Mouse (Mus musculus) hindbrain, embryonic 11.5 days (tissue): Measurements from ENCODE around the gene Gimap4. TPM values are rescaled to one million over a fixed set of nuclear protein-coding genes. Genes with fewer than 3 reads are reported as not detected.

ENCODE experiments used
- ATAC-seq: fragments of 200-750 bp; cut with Nextera tagmentation; 2 replicates; pipeline ENCODE4 v1.8.0; 2017; ENCODE audit warnings: mild to moderate bottlenecking, moderate TSS enrichment, moderate library complexity; ENCODE audit not compliant: low FRiP score
- DNase-seq: peaks from one replicate; pipeline ENCODE4 v3.0.0-alpha.2; 2015; ENCODE audit warnings: low spot score
- H3K27ac ChIP-seq: fragments of 300-500 bp; sonication (generic); 2 replicates; pipeline ENCODE4 v1.5.1; 2014; ENCODE audit warnings: mild to moderate bottlenecking, low read depth, low read length
- H3K27me3 ChIP-seq: fragments of 300-500 bp; sonication (generic); 2 replicates; pipeline ENCODE4 v1.6.1; 2014; ENCODE audit warnings: mild to moderate bottlenecking, low read length, moderate library complexity, mixed read lengths; ENCODE audit not compliant: control insufficient read depth, insufficient read depth
- H3K36me3 ChIP-seq: fragments of 300-500 bp; sonication (generic); 2 replicates; pipeline ENCODE4 v1.6.1; 2014; ENCODE audit warnings: mild to moderate bottlenecking, low read length, moderate library complexity, mixed read lengths; ENCODE audit not compliant: control insufficient read depth, insufficient read depth
- H3K4me1 ChIP-seq: fragments of 300-500 bp; sonication (generic); replicated peaks from 2 replicates; pipeline ENCODE4 v1.6.1; 2014; ENCODE audit warnings: low read length, mixed read lengths; ENCODE audit not compliant: control insufficient read depth, insufficient read depth
- H3K4me2 ChIP-seq: fragments of 300-500 bp; sonication (generic); replicated peaks from 2 replicates; pipeline ENCODE4 v1.6.1; 2014; ENCODE audit warnings: mild to moderate bottlenecking, low read depth, low read length
- H3K4me3 ChIP-seq: fragments of 300-500 bp; sonication (generic); 2 replicates; pipeline ENCODE4 v1.5.1; 2014; ENCODE audit warnings: low read depth, low read length
- H3K9ac ChIP-seq: fragments of 300-500 bp; sonication (generic); 2 replicates; pipeline ENCODE4 v1.6.1; 2014; ENCODE audit warnings: low read depth, low read length
- H3K9me3 ChIP-seq: fragments of 300-500 bp; sonication (generic); 2 replicates; pipeline ENCODE4 v1.6.1; 2016; ENCODE audit warnings: low read length; ENCODE audit not compliant: control insufficient read depth
- WGBS: fragments of 180-500 bp; shearing (Covaris S2); extraction: QIAGEN DNeasy Blood & Tissue Kit; methylation state at CpG from one replicate; pipeline ENCODE4 v1.1.7; 2014; 5-methylcytosine and 5-hydroxymethylcytosine counted together
- polyA plus RNA-seq: library from polyadenylated mRNA; unstranded; fragments of >200 nt; fragmentation: Nextera tagmentation; extraction: Ambion mirVana; gene quantifications from 2 replicates; pipeline ENCODE4 v1.2.1, GENCODE M21; 2014

The Gimap4 gene
- polyA plus RNA-seq, 1 experiment from 2014 or later, result 3.3 TPM

DNA sequence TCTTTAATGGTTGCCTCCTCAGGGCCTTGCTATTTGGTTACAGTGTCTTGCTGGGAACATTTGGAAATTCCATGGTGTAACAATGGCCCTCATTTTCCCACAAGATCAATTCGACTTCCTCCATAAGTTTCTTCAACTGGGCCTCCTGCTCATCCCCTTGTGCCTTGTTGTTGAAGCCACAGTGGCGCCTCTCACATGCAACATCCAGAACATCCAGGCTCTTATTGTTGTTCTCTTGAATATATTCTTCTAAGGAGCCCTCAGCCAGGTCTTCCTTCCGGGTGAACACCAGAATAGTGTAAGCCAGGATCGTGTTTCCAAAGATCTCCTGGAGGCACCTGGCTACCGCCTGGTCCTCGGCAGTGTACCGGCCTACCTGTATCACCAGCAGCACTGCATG lies 17.8 kb downstream of the Gimap4 start:
- DNase-seq (no peak), ATAC-seq (no peak)
- 89% methylated on average over 7 of the region's 7 CpGs for WGBS
- Histone ChIP-seq H3K9me3 (no peaks in the 10 kb centered on the region), H3K27ac (no peak overlapping the region), H3K4me1 (no peaks in the 10 kb centered on the region), H3K36me3 (no peaks in the 10 kb centered on the region), H3K4me2 (no peak overlapping the region), H3K27me3 (no peaks in the 10 kb centered on the region), H3K9ac (no peak overlapping the region), H3K4me3 (no peak overlapping the region)

DNA sequence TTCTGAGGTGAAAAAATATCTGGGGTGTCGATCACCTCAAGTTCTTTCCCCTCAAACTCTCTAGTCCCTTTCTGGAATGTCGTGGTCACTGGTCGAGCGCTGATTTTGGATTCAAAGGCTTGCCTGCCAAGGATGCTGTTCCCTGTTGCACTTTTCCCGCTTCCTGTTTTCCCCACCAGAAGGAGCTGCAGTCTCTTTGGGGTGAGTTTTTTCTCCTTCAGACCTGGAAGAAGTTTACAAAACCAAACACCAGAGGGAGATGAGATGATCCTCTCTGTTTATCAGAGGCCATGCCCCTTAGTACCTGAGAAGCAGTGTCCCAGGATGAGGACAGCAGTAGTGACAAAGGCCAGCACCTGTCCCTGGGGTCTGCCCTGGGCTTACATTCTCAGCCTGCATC lies 18.3 kb downstream of the Gimap4 start:
- no peak overlapping the region for H3K27ac ChIP-seq
- no peak overlapping the region for H3K4me2 ChIP-seq
- ATAC-seq (no peak), DNase-seq (no peak)
- no peak overlapping the region for H3K9ac ChIP-seq
- H3K4me1 ChIP-seq, result no peaks in the 10 kb centered on the region
- no peaks in the 10 kb centered on the region for H3K9me3 ChIP-seq
- H3K4me3 ChIP-seq, result no peak overlapping the region
- H3K27me3 ChIP-seq, result no peaks in the 10 kb centered on the region
- H3K36me3 ChIP-seq, result no peaks in the 10 kb centered on the region
- 66% methylated on average over 5 of the region's 5 CpGs for WGBS

DNA sequence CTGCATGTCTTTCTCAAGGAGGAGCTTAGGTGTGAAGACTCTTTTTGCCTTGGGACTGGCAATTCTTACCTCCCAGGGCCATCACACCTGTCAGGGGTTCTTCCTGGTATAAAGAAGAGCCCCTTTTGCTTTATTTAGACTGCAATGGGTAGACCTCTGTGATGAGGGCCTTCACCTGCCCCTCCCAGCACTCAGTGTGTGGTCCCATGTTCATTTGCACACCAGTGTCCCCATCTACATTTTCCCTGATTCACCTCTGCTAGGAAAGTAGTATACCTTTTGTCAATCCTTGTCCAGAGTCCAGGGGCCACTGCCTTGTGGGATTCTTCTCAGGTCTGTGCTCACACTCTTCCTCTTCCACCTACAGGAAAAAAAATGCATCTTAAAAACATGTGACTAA lies 19.8 kb downstream of the Gimap4 start:
- Histone ChIP-seq H3K9me3 (no peaks in the 10 kb centered on the region), H3K4me1 (no peaks in the 10 kb centered on the region), H3K4me3 (no peak overlapping the region), H3K36me3 (no peaks in the 10 kb centered on the region), H3K27ac (no peak overlapping the region), H3K9ac (no peak overlapping the region), H3K4me2 (no peak overlapping the region), H3K27me3 (no peaks in the 10 kb centered on the region)
- DNase-seq (no peak), ATAC-seq (no peak)

DNA sequence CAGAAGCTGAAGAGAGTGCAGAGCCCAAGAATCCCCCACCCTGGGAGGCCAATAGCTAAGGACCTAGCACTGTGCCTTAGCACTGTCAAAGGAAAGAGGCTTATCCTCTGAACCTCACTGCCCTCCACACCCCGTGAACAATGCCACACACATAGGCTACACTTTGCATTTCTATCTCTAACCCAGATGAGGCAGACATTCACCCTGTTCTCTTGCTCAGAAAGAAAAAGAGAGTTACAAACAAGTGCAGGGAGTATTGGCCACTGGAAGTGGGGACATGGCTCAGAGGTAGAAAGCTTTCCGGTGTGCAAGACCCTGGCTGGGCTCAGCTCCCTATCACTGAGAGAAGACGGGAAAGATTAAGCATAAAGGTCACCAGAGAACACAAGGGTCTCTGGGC lies 21.8 kb downstream of the Gimap4 start:
- no peak for ATAC-seq
- H3K27ac ChIP-seq, result no peak overlapping the region
- 58% methylated on average over 3 of the region's 3 CpGs for WGBS
- H3K27me3 ChIP-seq, result no peaks in the 10 kb centered on the region
- no peak for DNase-seq
- H3K4me1 ChIP-seq, result no peaks in the 10 kb centered on the region
- H3K4me2 ChIP-seq, result no peak overlapping the region
- H3K9ac ChIP-seq, result no peak overlapping the region
- no peaks in the 10 kb centered on the region for H3K9me3 ChIP-seq
- H3K4me3 ChIP-seq, result no peak overlapping the region
- no peaks in the 10 kb centered on the region for H3K36me3 ChIP-seq

DNA sequence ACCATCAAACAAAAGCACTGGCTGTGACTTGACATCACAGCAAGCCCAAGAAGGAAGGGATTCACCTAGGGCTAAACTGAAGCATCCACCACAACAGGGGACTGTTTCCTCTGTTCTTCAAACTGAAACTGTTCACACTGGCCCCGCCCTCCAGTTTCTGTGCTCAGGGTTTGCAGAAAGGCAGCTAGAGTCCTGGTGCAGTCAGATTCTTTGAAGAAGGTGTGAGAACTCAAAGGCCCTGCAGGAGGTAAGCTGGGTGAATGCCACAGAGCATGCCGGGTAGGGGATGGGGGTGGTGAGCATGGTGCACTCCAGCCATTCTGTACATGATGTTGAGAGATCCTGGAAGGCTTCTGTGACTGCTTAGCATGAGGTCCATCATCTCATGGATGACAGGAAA lies 34.1 kb downstream of the Gimap4 start, which contains the start of the genes Gm28053 and Gimap7:
Gene Gm28053 (plus strand): TSS at position 153 of the 400 bp plus-strand sequence.
Gene Gimap7 (plus strand): TSS at position 167 of the 400 bp plus-strand sequence.
- Histone ChIP-seq H3K27ac (no peak within 1 kb of the TSS), H3K9ac (no peak within 1 kb of the TSS), H3K36me3 (no peaks in the 10 kb centered on the region), H3K4me1 (no peaks in the 10 kb centered on the region), H3K4me2 (no peak within 1 kb of the TSS), H3K4me3 (no peak within 1 kb of the TSS), H3K27me3 (no peaks in the 10 kb centered on the region), H3K9me3 (no peaks in the 10 kb centered on the region)
- WGBS, result 63% methylated on average over 2 of the region's 2 CpGs
- DNase-seq (no peak), ATAC-seq (no peak)

DNA sequence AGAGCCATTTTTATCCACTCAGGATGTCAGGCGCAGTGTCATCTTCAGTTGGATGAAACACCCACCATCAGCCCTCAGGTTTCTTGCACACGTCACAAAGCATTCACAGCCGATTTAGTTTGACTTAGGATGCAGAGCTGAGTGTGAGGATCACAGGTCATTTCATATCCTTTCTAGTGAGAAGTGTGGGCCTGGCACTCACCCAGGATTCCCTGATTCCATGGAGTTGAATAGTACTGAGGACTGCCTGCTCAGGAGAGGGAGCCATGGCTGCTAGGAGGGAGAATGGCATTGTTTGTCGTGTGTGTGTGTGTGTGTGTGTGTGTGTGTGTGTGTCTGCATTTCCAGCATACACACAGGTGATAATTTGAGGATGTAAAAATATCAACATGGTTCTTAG lies 36.0 kb downstream of the Gimap4 start:
- no peak overlapping the region for H3K4me2 ChIP-seq
- H3K36me3 ChIP-seq, result no peaks in the 10 kb centered on the region
- no peaks in the 10 kb centered on the region for H3K9me3 ChIP-seq
- DNase-seq, result no peak
- no peak overlapping the region for H3K4me3 ChIP-seq
- H3K4me1 ChIP-seq, result no peaks in the 10 kb centered on the region
- no peak overlapping the region for H3K27ac ChIP-seq
- H3K27me3 ChIP-seq, result no peaks in the 10 kb centered on the region
- no peak overlapping the region for H3K9ac ChIP-seq
- ATAC-seq, result no peak
- WGBS, result 94% methylated on average over 4 of the region's 4 CpGs

DNA sequence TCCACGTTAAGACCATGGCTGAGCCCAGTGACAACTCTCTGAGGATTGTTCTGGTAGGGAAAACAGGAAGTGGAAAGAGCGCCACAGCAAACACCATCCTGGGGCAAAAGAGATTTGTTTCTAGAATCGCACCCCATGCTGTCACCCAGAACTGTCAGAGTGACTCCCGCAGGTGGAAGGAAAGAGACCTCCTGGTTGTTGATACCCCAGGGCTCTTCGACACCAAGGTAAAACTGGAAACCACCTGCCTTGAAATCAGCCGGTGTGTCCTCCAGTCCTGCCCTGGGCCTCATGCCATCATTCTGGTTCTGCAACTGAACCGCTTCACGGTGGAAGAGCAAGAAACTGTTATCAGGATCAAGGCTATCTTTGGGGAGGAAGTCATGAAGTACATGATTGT lies 39.1 kb downstream of the Gimap4 start:
- 89% methylated on average over 8 of the region's 8 CpGs for WGBS
- no peaks in the 10 kb centered on the region for H3K36me3 ChIP-seq
- ATAC-seq, result no peak

DNA sequence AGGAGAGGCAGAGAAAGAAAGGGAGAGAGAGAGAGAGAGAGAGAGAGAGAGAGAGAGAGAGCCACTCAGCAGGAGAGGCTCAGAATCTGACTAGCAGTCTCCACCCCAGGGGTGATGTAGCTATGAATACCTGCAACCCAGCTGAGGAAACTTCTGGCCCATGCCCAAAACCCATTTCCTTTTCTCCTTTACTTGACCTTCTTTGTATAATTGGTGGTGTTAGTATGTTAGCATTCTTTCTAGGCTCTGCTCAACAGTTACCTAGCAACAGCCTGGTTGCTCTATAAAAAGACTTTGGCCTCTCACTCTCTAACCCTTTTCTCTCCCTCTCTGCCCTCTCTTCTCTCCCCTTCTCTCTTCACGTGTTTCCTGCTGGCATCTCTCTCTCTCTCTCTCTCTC lies 41.1 kb downstream of the Gimap4 start:
- no peaks in the 10 kb centered on the region for H3K27me3 ChIP-seq
- H3K4me1 ChIP-seq, result no peaks in the 10 kb centered on the region
- H3K9ac ChIP-seq, result no peak overlapping the region
- no peaks in the 10 kb centered on the region for H3K36me3 ChIP-seq
- no peak overlapping the region for H3K4me2 ChIP-seq
- no peak overlapping the region for H3K4me3 ChIP-seq
- H3K9me3 ChIP-seq, result no peaks in the 10 kb centered on the region
- 14% methylated on average over 1 of the region's 1 CpGs for WGBS
- H3K27ac ChIP-seq, result no peak overlapping the region
- ATAC-seq (no peak), DNase-seq (no peak)

More for the DNA sequence above, 39.1 kb downstream of the Gimap4 start:
- no peak overlapping the region for H3K9ac ChIP-seq
- no peak overlapping the region for H3K27ac ChIP-seq
- no peak overlapping the region for H3K4me2 ChIP-seq
- no peak overlapping the region for H3K4me3 ChIP-seq
- no peak for DNase-seq
- H3K9me3 ChIP-seq, result no peaks in the 10 kb centered on the region
- no peaks in the 10 kb centered on the region for H3K27me3 ChIP-seq
- H3K4me1 ChIP-seq, result no peaks in the 10 kb centered on the region

DNA sequence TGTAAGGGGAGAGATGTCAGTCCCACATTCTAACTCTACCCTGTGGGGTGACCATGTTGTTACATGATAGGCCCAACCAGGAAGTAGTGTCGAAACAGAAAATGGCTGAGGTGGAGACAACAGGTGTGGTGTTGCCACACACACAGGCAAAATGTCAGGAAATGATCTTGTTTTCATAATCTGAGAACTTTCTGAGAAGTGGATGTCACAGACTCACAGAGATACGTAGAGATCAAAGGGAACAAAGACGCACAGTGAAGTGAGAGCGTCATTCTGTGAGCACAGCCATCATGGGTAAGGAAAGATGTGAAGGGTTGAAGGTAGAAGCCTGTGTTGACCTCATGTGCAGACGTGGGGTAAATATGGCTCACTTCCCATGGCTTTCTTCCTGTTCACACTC lies 43.4 kb downstream of the Gimap4 start:
- Histone ChIP-seq H3K4me2 (no peak overlapping the region), H3K4me3 (no peak overlapping the region), H3K9me3 (no peaks in the 10 kb centered on the region), H3K4me1 (no peaks in the 10 kb centered on the region), H3K27ac (no peak overlapping the region), H3K27me3 (no peaks in the 10 kb centered on the region), H3K36me3 (no peaks in the 10 kb centered on the region), H3K9ac (no peak overlapping the region)
- ATAC-seq, result no peak
- no peak for DNase-seq
- 89% methylated on average over 5 of the region's 5 CpGs for WGBS
